Mouse (Mus musculus) heart, embryonic 11.5 days (tissue): ENCODE measurements at regions not wholly inside any gene's neighbourhood (a gene's known extent, or its start where the extent isn't known, plus 50 kb on each side); places are given as distances from the start of the nearest gene placed in this dataset.

ENCODE experiments used
- ATAC-seq: fragments of 200-750 bp; cut with Nextera tagmentation; replicated peaks from 2 replicates; pipeline ENCODE4 v1.8.0; 2017; ENCODE audit warnings: moderate library complexity; ENCODE audit not compliant: insufficient number of reproducible peaks, low FRiP score, low TSS enrichment
- H3K27ac ChIP-seq: fragments of 300-500 bp; sonication (generic); 2 replicates; pipeline ENCODE4 v1.5.1; 2014; ENCODE audit warnings: mild to moderate bottlenecking, low read depth, low read length
- H3K27me3 ChIP-seq: fragments of 300-500 bp; sonication (generic); 2 replicates; pipeline ENCODE4 v1.6.1; 2014; ENCODE audit warnings: mild to moderate bottlenecking, low read length, mixed read lengths; ENCODE audit not compliant: control insufficient read depth, insufficient read depth
- H3K36me3 ChIP-seq: fragments of 300-500 bp; sonication (generic); 2 replicates; pipeline ENCODE4 v1.6.1; 2014; ENCODE audit warnings: mild to moderate bottlenecking, low read length, moderate library complexity, mixed read lengths; ENCODE audit not compliant: control insufficient read depth, insufficient read depth
- H3K4me1 ChIP-seq: fragments of 300-500 bp; sonication (generic); 2 replicates; pipeline ENCODE4 v1.6.1; 2014; ENCODE audit warnings: low read length; ENCODE audit not compliant: control insufficient read depth, insufficient read depth
- H3K4me2 ChIP-seq: fragments of 300-500 bp; sonication (generic); 2 replicates; pipeline ENCODE4 v1.6.1; 2014; ENCODE audit warnings: mild to moderate bottlenecking, moderate library complexity
- H3K4me3 ChIP-seq: fragments of 300-500 bp; sonication (generic); 2 replicates; pipeline ENCODE4 v1.5.1; 2014; ENCODE audit warnings: low read depth, low read length
- H3K9ac ChIP-seq: fragments of 300-500 bp; sonication (generic); 2 replicates; pipeline ENCODE4 v1.6.1; 2014; ENCODE audit warnings: mild to moderate bottlenecking, low read depth, low read length, moderate library complexity
- H3K9me3 ChIP-seq: fragments of 300-500 bp; sonication (generic); replicated peaks from 2 replicates; pipeline ENCODE4 v1.6.1; 2016; ENCODE audit warnings: low read length; ENCODE audit not compliant: control insufficient read depth
- WGBS: fragments of 180-500 bp; shearing (Covaris S2); extraction: QIAGEN DNeasy Blood & Tissue Kit; methylation state at CpG from one replicate; pipeline ENCODE4 v1.1.7; 2014; ENCODE audit not compliant: insufficient replicate concordance; 5-methylcytosine and 5-hydroxymethylcytosine counted together

DNA sequence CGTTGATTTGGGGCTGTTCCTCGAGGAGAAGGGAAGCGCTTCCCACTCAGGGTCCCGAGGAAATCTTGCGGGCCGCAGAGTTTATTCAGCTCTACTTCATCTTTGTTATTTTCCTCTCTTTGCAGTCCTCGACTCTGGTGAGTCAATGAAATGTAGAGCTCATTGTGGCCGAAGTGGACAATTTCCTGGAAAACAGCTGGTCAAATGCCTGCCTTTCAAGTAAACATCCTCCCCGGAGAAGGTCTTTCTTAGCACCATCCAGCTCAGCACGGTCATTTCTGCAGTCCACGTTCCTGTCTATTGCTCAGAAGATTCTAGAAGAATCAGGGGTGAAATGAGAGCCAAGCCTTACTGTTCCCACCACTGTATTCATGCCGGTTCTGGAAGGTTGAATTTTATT is 133.0 kb downstream of the Bcas1 start:
- Histone ChIP-seq H3K36me3 (no peaks in the 10 kb centered on the region), H3K9me3 (no peaks in the 10 kb centered on the region), H3K9ac (no peak overlapping the region), H3K4me1 (no peaks in the 10 kb centered on the region), H3K4me3 (no peak overlapping the region), H3K27me3 (no peaks in the 10 kb centered on the region), H3K27ac (no peak overlapping the region), H3K4me2 (no peak overlapping the region)
- WGBS, result 72% methylated on average over 12 of the region's 12 CpGs
- ATAC-seq, result no peak

DNA sequence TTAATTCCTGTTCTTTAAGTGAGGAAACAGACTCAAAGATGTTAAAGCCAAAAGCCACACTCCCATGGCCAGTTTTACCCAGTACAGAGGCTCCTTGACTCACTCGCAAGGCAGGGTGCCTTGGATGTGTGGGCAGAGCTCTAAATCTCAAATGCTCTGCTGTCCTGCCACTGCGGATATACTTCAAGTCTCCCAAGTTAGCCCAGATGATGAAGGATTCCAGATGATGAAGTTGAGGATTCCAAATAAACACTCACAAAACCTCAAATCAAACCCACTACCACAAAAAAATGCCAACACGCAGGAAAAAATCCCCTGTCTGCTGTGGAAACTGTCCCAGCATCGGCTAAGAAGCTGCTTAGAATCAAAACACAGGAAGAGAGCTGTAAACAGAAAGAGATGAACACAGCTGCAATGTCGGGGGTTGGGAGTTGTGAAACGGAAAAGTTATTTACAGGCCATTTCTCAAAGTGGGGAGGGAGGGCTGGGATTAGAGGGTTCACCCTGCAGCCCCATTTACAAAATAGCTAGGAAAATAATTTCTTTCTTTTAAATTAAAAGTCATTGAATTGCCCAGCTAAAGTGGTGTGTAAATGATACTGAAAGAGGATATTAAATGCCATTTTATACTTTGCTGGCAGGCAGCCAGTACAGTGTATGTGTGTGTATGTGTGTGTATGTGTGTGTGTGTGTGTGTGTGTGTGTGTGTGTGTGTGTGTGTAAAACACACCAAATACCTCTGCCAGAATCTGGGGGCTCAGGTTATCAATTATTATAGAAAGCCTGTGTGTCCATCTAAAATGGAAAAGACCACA is 135.6 kb downstream of the Bcas1 start:
- WGBS, result 32% methylated on average over 6 of the region's 6 CpGs
- H3K4me1 ChIP-seq, result peaks cover 4% of the 10 kb centered on the region
- no peak overlapping the region for H3K4me2 ChIP-seq

DNA sequence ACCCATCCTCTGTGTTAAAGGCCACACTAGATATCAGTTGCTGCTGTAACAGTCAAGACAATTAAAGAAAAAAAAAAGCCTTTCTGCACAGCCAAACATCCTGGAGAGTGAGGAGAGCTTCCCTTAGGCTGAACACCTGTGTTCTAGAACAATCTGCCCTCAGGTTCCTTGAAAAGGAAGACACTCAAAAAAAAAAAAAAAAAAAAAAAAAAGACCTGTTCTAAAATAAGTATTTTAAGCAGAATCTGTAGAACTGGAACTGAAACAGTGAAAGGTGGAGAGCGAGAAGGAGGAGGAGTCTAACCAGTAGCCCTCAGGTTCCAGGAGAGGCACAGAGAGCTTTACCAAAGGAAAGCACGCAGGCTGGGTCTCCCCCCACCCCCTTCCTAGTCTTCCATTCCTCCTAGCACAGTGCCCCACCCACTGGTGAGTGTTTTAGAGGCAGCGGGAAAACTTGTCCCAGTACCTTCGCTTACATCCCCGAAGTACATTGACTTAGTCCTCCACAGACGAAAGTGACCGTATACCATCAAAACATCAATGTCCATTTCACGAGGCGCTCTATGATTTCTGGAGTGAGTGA is 138.2 kb downstream of the Bcas1 start:
- no peak overlapping the region for H3K4me3 ChIP-seq
- 75% methylated on average over 9 of the region's 9 CpGs for WGBS
- no peak for ATAC-seq
- H3K4me2 ChIP-seq, result no peak overlapping the region
- H3K27me3 ChIP-seq, result no peaks in the 10 kb centered on the region
- no peak overlapping the region for H3K27ac ChIP-seq
- H3K4me1 ChIP-seq, result peaks cover 10% of the 10 kb centered on the region
- no peak overlapping the region for H3K9ac ChIP-seq
- H3K9me3 ChIP-seq, result no peaks in the 10 kb centered on the region
- H3K36me3 ChIP-seq, result no peaks in the 10 kb centered on the region

More for the DNA sequence above, 135.6 kb downstream of the Bcas1 start:
- H3K9me3 ChIP-seq, result no peaks in the 10 kb centered on the region
- H3K9ac ChIP-seq, result no peak overlapping the region
- no peak for ATAC-seq
- no peaks in the 10 kb centered on the region for H3K27me3 ChIP-seq
- no peak overlapping the region for H3K4me3 ChIP-seq
- no peaks in the 10 kb centered on the region for H3K36me3 ChIP-seq
- no peak overlapping the region for H3K27ac ChIP-seq

DNA sequence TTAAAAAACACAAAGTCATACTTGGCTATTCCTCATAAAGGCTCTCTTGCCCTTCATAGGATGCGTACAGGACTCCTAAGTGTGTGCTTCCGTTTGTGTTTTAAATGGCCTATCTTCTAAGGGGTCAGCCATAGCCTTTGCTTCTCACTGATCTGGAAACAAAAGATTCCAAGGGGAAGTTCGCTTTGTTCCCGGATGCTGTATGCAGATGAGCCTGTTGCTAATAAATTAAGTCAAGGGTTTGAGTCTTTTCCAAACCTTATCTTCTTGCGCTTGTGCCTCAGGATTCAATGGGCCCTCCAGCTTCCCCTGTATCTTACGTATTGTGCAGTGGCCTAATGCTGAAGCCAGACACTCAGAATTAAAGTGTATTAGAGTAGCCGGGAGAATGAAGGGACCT is 138.9 kb downstream of the Bcas1 start:
- WGBS, result 70% methylated on average over 7 of the region's 7 CpGs
- H3K9ac ChIP-seq, result no peak overlapping the region
- peak overlapping the region; percentile 74; the same call in 1 of the 2 replicates for H3K4me2 ChIP-seq

DNA sequence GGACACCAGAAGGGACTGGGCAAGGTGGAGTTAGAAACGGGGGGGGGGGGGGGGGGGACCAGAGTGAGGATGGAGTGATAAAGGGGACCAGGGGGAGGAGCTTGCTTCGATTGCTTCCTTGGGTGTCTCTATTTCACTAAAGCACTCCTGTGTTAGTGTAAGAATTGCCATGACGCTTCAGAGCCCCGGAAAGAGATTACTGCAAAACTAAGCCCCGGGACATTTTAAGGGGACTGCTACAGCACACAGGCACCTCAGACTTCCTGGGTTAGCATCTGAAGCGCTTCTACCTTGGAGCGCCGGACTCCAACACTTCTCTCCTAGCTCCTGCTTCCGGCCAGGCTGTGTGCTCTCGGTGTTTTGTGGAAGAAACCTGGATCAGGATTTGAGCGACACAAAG is 139.4 kb downstream of the Bcas1 start:
- Histone ChIP-seq H3K4me2 (peak overlapping the region; percentile 74), H3K4me1 (peaks cover 10% of the 10 kb centered on the region), H3K9ac (0 out of 2 replicates have a peak overlapping the region, but pooled peaks have one; percentile 46), H3K9me3 (no peaks in the 10 kb centered on the region), H3K27me3 (no peaks in the 10 kb centered on the region), H3K4me3 (peak overlapping the region; percentile 43; the same call in 1 of the 2 replicates), H3K27ac (no peak overlapping the region), H3K36me3 (no peaks in the 10 kb centered on the region)
- 16% methylated on average over 11 of the region's 11 CpGs for WGBS
- ATAC-seq, result no peak

More for the DNA sequence above, 138.9 kb downstream of the Bcas1 start:
- Histone ChIP-seq H3K4me3 (no peak overlapping the region), H3K9me3 (no peaks in the 10 kb centered on the region), H3K27me3 (no peaks in the 10 kb centered on the region), H3K36me3 (no peaks in the 10 kb centered on the region), H3K4me1 (peaks cover 10% of the 10 kb centered on the region), H3K27ac (no peak overlapping the region)
- ATAC-seq, result no peak

DNA sequence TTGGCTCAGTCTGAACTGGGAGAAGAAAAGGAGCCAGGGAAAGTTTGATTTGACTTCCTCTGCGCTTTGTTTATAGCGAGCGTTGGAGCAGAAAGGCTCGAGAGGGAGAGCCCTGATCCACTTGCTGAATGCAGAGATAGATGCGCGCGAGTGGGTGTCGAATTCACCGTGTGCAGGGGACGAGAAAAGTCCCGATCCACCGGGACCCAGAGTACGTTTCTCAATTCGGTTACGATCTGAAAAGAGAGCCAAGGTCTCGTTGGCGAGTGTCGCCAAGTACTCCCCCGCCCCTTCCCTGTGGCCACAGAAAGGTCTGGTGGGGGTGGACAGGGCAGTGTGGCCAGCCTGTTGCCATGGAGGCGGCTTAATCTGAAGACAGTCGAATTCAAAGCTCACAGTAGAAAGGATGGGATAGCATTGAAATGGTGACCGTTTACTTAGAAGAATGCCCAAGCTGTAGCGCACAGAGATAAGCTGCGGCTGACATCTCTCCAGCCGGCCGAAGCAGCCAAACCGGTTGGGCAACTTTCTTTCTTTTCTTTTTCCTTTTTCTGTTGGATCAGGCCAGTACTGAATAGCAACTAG is 139.5 kb upstream of the Zfp217 start:
- H3K27me3 ChIP-seq, result no peaks in the 10 kb centered on the region
- ATAC-seq, result no peak
- H3K4me2 ChIP-seq, result peak overlapping the region; percentile 74
- peaks cover 10% of the 10 kb centered on the region for H3K4me1 ChIP-seq
- no peaks in the 10 kb centered on the region for H3K36me3 ChIP-seq
- WGBS, result under 1% methylated on average over 27 of the region's 27 CpGs
- H3K27ac ChIP-seq, result no peak overlapping the region
- H3K4me3 ChIP-seq, result peak overlapping the region; percentile 43
- H3K9ac ChIP-seq, result peak overlapping the region; percentile 48
- no peaks in the 10 kb centered on the region for H3K9me3 ChIP-seq

DNA sequence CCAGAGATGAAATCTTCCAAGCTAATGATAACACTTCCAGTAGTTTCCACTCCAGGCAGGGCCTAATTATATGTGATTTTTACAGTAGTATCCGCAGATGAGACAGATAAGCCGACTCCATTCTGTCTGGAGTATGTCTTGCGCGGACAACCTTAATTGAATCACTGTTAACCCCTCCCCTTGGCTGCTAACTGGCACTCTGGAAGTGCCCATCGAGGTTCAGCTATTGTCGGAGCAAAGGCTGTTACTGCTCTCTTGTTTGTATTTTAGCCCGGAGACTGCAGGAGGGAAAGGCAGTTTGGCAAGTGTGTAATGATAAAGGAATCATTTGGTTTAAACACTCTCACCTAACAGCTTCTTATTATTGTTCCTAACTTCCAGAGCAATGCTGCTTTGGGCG is 138.9 kb upstream of the Zfp217 start:
- Histone ChIP-seq H3K27ac (no peak overlapping the region), H3K36me3 (no peaks in the 10 kb centered on the region), H3K9me3 (no peaks in the 10 kb centered on the region), H3K4me2 (peak overlapping the region; percentile 74), H3K9ac (peak overlapping the region; percentile 48; the same call in 1 of the 2 replicates), H3K4me3 (peak overlapping the region; percentile 43), H3K4me1 (peaks cover 10% of the 10 kb centered on the region), H3K27me3 (no peaks in the 10 kb centered on the region)
- 2% methylated on average over 8 of the region's 8 CpGs for WGBS
- ATAC-seq, result no peak

DNA sequence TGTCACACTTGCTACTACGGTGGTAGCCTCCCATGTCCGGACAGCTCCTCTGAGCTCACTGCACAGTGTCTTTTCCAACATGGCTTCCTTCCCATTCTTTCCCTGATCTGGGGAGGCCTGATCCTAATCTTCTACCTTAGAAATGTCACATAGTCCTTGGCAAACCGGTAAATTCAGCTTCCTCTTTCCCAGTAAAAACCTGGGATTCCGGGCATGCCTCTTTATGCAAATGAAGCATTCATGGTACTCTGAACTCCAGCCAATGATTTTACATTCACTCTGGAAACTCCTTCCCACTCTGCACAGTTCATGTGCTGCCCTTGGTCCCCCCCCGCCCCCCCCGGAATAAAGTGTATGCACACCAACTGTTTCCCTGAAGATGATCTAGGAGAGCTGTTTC is 134.6 kb upstream of the Zfp217 start:
- ATAC-seq, result no peak
- Histone ChIP-seq H3K4me1 (peaks cover 12% of the 10 kb centered on the region), H3K4me3 (no peak overlapping the region), H3K9me3 (no peaks in the 10 kb centered on the region), H3K27ac (no peak overlapping the region), H3K4me2 (no peak overlapping the region), H3K9ac (no peak overlapping the region), H3K36me3 (no peaks in the 10 kb centered on the region), H3K27me3 (no peaks in the 10 kb centered on the region)
- WGBS, result 69% methylated on average over 6 of the region's 6 CpGs
